Mouse (Mus musculus) gastrocnemius, postnatal 36 days (tissue): ENCODE measurements around the gene Pmvk. TPM values are rescaled to one million over a fixed set of nuclear protein-coding genes. Genes with fewer than 3 reads are reported as not detected.

Experiments used
- DNase-seq, 2 experiments: peaks; one replicate each; pipeline ENCODE4 v3.0.0; 2022
- intact Hi-C: fragments of 180-260 bp; cut with DNase I; formaldehyde crosslinking; loops from one replicate; pipeline ENCODE4 v1.15.1; 2025
- long read RNA-seq, 2 experiments: library from polyadenylated mRNA; stranded (forward); transcript quantifications; one replicate each; pipeline ENCODE4 v2.0.0; 2021
- total RNA-seq, 2 experiments: library from RNA; stranded (reverse); gene quantifications; 2 replicates each; pipeline ENCODE4 v1.2.3; 2021

The Pmvk gene
- 1 to 10 TPM; 6.3 to 6.6 TPM for total RNA-seq
- long read RNA-seq, experiment 1, transcript Pmvk-201 (5 exons, 1,194 nt): major isoform, 8 of 9 reads
- long read RNA-seq, experiment 1, partial matches to known transcripts: 0 of 9 reads
- long read RNA-seq, experiment 1, other reads (novel, unspliced or antisense): 1 of 9 reads
- long read RNA-seq, experiment 2, transcript Pmvk-201 (5 exons, 1,194 nt): major isoform, 18 of 20 reads
- long read RNA-seq, experiment 2, partial matches to known transcripts: 0 of 20 reads
- long read RNA-seq, experiment 2, other reads (novel, unspliced or antisense): 2 of 20 reads

GRCm38 (mm10) chr3:89454401-89455177 lies at the start of gene Pmvk:
Gene Pmvk, plus strand, starts transcription at chr3:89454541.
- no peak for DNase-seq
- intact Hi-C loops: no loop called here

DNA sequence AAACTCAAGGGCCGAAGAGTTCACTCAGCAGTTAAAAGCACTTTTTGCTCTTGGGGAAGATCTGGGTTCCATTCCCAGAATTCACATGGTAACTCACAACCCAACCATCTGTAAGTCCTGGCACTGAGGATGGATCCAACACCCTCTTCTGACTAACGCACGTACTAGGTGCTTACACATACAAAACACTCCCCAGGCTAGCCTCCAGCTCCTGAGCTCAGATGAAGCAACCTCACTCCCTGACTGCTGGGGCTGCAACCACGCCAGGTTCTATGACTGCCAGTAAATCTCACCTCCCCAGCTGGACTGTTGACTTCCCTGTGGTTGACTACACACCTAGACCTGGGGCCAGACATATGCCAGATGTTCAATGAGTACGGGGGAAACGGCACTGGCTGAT lies 47.5 kb upstream of the Pmvk start:
- no peak for DNase-seq
- intact Hi-C loops: no loop called here

DNA sequence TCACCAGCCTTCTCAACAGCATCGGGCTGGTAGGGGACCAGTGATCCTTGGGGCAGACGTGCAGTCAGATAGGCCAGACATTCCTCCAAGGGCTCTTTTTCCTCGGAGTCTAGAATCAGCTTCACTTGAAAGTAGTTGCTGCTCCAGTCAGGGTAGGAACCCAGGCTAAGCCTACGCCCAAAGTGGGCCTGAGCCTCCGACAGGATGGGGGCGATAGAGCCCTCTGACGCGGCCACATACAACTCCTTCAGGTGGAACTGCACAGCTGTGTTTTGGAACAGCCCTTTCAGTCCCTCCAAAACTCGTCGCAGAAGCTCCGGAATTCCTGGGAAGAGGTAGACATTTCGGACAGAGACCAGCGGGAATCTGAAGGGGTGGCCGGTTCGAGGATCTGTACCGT lies 45.9 kb upstream of the Pmvk start:
- intact Hi-C loops: no loop called here

GRCm38 (mm10) chr3:89409701-89410100 lies 44.6 kb upstream of the Pmvk start:
- no peak for DNase-seq
- intact Hi-C loops: no loop called here

More for the DNA sequence above, 45.9 kb upstream of the Pmvk start:
- DNase-seq: no peak

DNA sequence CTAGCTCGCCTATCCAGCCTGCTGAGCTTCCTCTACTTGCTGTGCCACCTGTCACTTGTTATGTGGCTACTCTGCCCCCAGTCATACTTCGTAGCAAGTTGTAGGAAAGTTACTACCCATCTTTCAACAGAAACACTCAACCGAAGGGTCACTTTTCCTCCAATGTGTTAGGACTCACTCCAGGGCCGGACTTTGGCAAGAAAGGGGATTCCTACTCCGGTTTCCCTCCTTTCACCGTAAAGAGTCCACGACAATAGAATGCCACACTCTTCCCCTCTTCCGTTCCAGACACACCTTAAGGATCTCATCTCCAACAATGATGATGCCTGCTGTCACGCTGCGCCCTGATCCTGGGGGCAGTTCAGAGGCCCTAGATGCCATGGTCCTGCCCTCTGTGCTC lies 43.5 kb upstream of the Pmvk start:
- intact Hi-C loops: no loop called here
- DNase-seq: no peak

DNA sequence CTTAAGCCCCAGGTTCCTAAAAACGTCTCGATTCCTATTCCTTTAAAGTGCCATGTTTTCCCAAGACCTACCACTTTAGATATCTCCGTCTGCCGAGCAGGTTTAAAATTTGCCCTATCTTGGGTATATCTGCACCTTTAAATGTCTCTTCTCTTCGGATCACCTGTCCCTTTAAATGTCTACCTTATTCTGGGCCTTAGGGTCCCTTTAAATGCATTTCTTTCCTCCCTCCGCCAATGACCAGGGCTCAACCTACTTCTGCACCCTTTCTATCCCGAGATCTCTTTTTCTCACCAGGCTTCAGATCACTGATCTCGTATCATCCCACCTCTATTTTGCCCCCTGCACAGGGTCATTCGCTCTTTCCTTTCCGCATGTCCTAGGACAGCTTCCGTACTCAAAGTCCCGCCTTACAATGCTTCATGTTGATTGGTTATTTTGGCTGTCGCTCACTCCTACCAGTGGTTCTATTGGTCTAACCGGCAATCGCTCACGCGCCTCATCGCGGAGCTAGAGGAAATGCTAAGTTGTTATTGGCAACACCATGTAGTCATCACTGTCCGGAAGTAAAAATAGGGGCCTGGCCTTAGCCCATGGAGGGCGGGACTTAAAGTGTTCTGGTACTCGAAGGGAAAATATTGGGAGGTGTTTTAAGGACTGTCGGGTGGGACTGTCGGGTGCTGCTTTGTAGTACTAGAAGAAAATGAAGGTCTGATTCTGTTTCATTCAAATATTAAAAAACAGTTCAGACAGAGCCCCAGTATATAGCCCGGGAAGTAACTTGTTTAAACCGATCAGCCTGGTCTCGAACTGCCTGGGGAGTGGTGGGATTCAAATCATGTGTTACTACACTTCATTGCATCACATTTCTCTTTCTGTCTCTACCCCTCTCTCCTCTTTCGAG lies 42.6 kb upstream of the Pmvk start, which contains the start of gene Flad1:
TSS of gene Flad1 (minus strand) at position 381 of the 904 bp plus-strand sequence.
- DNase-seq: peak; percentile 94 to 97
- intact Hi-C loops: no loop called here

DNA sequence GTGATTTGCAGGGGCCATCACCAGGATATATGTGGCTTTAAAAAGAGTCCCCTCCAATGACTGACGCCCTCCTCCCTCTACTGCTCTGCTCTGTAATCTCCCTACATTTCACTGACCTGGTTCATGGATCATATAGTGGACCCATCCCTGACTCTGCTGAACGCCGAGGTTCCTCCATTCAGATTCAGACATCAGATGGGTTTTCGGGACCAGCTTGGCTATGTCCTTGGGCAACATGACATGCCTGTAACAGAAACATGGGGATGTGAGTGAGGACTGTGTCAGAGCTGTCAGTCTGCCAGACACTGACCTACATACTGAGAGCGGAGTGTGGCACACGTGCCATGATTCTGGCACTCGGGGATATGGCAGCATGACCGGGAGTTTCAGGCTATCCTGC lies 38.2 kb upstream of the Pmvk start:
- intact Hi-C loops: no loop called here
- DNase-seq: no peak

- intact Hi-C loops: no loop called here
- DNase-seq: no peak
These were observed 37.2 kb upstream of the Pmvk start for GRCm38 (mm10) chr3:89417131-89417530.

- DNase-seq: no peak
- intact Hi-C loops: no loop called here
These were observed 36.5 kb upstream of the Pmvk start for GRCm38 (mm10) chr3:89417840-89418169.

DNA sequence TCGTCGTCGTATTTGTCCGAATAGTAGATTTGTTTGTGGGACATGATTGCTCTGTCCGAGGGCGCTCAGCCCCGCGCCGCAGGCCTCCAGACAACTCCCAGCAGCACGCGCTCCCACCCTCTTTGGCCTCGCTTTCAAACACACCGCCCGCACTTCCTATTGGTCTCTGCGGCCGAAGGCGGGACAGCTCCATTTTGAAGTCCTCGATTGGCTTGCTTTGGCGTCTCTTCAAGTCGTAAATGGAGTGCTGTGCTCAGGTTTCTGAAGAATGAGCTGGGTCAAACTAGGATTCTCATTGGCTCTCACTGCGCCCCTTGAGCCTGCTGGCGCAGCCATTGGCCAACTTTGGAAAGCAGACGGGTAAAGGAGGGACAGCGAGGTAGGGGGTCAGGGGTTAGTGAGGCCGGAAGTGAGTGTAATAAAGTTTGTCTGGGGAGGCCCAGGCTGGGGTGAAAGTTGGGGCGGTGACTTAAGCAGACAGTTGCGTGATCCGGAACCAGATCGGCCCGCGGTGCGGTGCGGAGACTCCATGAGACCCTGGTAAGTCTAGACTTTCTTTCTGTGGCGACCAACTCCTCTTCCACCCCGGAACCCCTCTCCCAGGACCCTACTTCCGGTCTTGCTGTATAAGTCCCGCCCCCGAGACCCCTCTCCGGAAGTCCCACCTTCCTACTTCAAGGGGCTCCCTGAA lies 36.0 kb upstream of the Pmvk start, which contains the start of the genes Cks1b and Shc1:
TSS of gene Cks1b (minus strand) at position 214 of the 691 bp plus-strand sequence.
TSS of gene Shc1 (plus strand) at position 274 of the 691 bp plus-strand sequence.
- peak; percentile 86 to 90 for DNase-seq
- intact Hi-C loops: no loop called here

DNA sequence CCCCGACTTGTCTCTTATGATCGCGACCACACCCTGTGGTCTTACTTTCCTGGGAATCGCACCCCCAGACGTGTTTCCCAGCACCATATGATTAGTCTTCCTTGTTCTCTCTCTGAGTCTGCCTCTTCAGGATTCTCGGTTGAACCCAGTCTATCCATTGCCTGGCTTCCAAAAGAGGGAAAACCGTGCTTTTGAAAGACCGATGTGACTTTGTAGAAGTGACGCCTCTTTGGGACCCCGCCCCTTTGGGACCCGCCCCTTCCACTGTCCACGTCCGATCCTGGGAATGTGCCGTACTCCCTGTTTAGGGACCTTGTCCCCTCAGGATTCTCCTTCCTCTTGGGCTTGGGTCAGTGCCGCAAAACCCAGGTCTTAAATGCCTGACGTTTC lies 35.5 kb upstream of the Pmvk start:
- peak; percentile 69 to 80 for DNase-seq
- intact Hi-C loops: no loop called here

GRCm38 (mm10) chr3:89419571-89419970 lies 34.8 kb upstream of the Pmvk start:
- peak in 1 of 2 experiments; percentile 44 for DNase-seq
- intact Hi-C loops: no loop called here

- no peak for DNase-seq
- intact Hi-C loops: no loop called here
These were observed 34.4 kb upstream of the Pmvk start for GRCm38 (mm10) chr3:89419981-89420380.

DNA sequence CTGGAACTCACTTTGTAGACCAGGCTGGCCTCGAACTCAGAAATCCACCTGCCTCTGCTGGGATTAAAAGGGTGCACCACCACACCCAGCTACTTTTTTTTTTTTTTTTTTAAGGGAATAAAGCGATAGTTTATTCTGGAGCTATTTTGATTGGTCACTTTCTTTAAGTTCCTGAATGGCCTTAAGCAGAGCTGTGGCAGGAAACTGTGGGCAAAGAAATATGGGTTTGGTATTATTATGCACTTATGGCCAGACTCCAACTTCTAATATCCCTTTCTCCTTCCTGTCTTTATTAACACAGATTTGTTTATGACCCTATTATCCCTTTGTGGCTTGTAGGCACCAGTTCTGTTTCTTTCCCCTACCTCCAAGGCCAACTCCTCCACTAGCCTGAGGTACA lies 33.9 kb upstream of the Pmvk start:
- intact Hi-C loops: no loop called here
- no peak for DNase-seq

- peak; percentile 71 to 82 for DNase-seq
- intact Hi-C loops: no loop called here
These were observed 33.2 kb upstream of the Pmvk start for GRCm38 (mm10) chr3:89421002-89421774.

DNA sequence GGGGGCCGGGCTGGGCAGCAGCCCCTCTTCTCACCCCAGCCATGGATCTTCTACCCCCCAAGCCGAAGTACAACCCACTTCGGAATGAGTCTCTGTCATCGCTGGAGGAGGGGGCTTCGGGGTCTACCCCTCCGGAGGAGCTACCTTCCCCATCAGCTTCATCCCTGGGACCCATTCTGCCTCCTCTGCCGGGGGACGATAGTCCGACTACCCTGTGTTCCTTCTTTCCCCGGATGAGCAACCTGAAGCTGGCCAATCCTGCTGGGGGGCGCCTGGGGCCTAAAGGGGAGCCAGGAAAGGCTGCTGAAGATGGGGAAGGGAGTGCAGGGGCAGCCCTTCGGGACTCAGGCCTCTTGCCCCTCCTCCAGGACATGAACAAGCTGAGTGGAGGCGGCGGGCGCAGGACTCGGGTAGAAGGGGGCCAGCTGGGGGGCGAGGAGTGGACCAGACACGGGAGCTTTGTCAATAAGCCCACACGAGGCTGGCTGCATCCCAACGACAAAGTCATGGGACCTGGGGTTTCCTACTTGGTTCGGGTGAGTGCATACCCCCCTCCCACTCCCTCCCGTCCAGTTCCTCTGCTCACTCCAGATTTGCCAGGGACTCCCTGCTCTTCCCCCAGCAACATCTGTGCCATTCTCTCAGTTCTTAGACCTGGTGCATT lies 32.4 kb upstream of the Pmvk start:
- DNase-seq: peak in 1 of 2 experiments; percentile 27
- intact Hi-C loops: no loop called here

DNA sequence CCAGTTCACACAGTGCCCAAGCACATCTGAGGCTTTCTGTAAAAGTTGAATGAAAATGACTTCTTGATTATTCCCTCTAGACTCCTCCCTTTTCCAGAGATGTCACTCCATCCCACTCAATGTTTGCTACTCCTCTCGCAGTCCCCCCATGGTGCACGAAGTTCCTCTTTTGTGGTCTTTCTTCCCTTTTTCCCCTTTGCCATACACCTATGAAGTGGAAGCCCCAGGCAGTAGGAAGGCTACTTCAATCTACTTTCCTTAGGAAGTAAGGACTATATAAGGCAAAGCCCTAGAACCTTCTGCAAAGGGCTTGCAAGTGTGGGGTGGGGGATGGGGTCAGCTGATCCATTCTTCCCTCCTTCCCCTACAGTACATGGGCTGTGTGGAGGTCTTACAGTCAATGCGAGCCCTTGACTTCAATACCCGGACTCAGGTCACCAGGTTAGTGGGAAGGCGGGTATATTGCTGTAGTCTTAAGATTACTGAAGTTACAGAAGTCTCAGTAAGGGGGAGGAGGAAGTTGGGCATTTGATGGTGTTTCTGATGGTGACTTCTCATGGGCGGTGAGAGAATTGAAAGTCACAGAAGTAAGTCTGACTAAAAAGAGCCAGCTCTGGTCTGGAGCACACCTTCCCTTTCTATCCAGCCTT lies 31.7 kb upstream of the Pmvk start:
- DNase-seq: no peak
- intact Hi-C loops: no loop called here

DNA sequence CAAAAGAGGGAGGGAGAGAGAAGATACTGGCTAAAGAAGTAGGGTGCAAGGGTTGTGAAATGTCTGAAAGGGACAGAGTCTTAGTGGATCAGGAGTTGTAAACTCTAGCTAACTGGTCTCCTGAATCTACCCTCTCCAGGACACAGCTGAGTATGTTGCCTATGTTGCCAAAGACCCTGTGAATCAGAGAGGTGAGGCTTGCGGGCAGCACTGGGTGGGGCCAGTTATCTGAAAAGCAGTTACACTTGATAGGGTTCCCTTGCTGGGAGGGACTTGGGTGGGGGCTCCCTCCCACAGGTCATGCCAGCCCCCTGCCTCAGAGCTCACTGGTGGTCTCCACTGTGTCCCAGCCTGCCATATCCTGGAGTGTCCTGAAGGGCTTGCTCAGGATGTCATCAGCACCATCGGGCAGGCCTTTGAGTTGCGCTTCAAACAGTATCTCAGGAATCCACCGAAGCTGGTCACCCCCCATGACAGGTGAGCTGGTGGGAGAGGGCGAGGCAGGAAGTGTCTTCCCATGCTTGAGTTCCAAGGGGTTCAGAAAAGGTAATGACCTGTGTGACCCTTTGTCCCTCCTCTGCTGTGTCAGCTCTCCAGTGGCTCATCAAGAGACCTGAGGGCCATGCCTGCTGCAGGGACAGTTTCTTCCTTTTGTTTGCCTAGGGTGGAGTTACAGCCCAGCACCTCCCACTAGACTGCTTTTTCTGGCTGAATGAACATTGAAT lies 29.8 kb upstream of the Pmvk start:
- intact Hi-C loops: no loop called here
- DNase-seq: no peak
